Mouse (Mus musculus): ENCODE data around the gene Fgf12.

The Fgf12 gene

DNA sequence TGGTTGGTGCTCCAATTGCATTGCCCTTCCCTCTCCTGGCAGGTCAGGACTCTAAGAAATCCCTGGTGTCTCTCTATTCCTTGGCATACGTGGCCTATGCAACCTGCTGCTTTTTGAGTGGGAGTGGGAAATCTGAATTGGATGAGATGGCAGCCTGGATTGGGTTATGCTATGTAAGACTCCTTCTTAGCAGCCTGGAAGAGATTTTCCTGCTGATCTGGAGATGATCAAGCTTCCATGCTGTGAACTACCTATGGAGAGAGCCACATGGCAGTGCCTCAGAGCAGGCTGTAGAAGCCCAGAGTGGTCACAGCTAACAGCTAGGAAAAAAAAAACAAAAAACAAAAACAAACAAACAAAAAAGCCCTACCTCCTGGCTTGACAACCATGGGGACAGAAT is 277.3 kb downstream of the Fgf12 start:
- DNase-seq (ENCODE audit: low spot score) = no peak

GRCm38 (mm10) chr16:28454821-28455220 is 298.0 kb downstream of the Fgf12 start:
- DNase-seq (ENCODE audit: low spot score) = no peak

GRCm38 (mm10) chr16:28447114-28447455 is 305.8 kb downstream of the Fgf12 start:
- no peak for DNase-seq (ENCODE audit: low spot score)

GRCm38 (mm10) chr16:28446334-28447113 is 306.3 kb downstream of the Fgf12 start:
- no peak for DNase-seq (ENCODE audit: low spot score)

- no peak for DNase-seq (ENCODE audit: low spot score)
Measured at GRCm38 (mm10) chr16:28445800-28446333, 307.0 kb downstream of the Fgf12 start.

DNA sequence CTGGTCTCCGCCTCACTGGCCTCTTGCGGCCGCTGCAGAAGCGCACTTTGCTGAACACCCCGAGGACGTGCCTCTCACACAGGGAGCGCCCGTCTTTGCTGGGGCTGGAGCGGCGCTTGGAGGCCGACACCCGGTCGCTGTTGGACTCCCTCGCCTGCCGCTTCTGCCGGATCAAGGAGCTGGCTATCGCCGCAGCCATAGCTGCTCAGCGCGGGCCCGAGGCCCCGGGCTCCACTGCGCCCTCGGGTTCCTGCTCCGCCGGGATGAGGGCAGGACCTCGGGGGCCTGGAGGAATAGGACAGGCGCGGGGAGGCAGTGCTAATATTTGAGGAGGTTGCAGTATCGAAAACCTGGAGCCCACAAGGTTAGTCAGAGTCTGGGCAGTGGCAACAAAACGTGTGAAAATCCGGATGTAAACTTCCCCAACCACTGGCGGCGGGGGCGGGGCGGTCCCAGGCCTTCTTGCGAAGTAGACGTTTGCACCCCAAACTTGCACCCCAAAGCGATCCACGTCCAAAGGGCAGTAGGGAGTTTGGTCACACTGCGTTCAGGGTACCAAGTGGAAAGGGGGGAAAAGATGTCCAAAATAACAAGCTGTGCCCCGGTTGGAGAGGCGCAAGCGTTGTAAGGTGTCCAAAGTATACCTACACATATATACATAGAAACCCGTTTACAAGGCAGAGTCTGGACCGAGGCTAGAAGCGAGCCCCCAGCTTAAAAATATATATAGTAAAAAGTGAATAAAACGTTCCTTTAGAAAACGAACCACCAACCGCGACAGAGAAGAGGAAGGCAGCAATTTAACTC is 307.7 kb downstream of the Fgf12 start:
- no peak for DNase-seq (ENCODE audit: low spot score)

GRCm38 (mm10) chr16:28421617-28422016 is 331.3 kb downstream of the Fgf12 start:
- DNase-seq (ENCODE audit: low spot score) = no peak

GRCm38 (mm10) chr16:28419693-28420299 is 333.1 kb downstream of the Fgf12 start:
- DNase-seq (ENCODE audit: low spot score) = no peak

- DNase-seq (ENCODE audit: low spot score) = no peak
Measured at GRCm38 (mm10) chr16:28411210-28411817, 341.6 kb downstream of the Fgf12 start.

GRCm38 (mm10) chr16:28408294-28408693 is 344.6 kb downstream of the Fgf12 start:
- DNase-seq (ENCODE audit: low spot score) = no peak

GRCm38 (mm10) chr16:28407892-28408291 is 345.0 kb downstream of the Fgf12 start:
- DNase-seq (ENCODE audit: low spot score) = no peak

- no peak for DNase-seq (ENCODE audit: low spot score)
Measured at GRCm38 (mm10) chr16:28404156-28404555, 348.7 kb downstream of the Fgf12 start.

- DNase-seq (ENCODE audit: low spot score) = no peak
Measured at GRCm38 (mm10) chr16:28402701-28403100, 350.2 kb downstream of the Fgf12 start.

DNA sequence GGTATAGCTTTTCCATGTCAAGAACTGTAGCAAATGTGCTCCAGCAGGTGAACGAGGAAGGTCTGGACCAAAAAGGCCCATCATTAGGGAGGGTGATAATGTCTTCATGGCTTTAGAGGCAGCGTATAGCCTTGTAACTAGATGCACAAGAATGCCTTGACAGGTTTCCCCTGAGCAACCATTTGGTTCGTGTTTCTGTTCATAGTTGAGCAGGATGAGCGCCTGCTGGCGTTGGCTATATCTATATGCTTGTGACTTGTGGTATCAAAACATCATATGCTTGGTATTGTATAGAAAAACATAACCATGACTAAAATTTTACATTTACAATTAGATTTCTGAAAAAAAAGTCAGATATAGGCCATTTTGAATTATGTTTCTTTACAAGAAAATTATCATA is 361.6 kb downstream of the Fgf12 start:
- DNase-seq (ENCODE audit: low spot score) = no peak

GRCm38 (mm10) chr16:28389114-28389513 is 363.8 kb downstream of the Fgf12 start:
- DNase-seq (ENCODE audit: low spot score) = no peak

DNA sequence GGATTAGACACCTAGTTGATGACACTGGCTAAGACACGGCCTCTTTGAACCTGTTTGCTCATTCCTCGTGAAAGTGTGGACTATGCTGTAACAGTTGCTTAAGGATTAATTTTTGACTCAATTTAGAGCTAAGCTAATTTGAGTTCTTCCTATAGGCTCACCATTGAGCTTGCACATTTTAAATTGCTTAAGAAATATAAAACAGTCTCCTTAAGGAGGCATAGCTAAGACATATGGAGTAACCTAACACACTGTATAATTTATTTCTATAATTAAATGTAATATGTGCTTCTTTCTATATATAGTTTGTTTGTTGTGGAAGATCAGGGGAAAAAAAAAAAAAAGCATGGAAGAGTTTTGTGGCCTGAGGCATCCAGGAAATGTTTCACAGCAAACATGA is 378.1 kb downstream of the Fgf12 start:
- no peak for DNase-seq (ENCODE audit: low spot score)

DNA sequence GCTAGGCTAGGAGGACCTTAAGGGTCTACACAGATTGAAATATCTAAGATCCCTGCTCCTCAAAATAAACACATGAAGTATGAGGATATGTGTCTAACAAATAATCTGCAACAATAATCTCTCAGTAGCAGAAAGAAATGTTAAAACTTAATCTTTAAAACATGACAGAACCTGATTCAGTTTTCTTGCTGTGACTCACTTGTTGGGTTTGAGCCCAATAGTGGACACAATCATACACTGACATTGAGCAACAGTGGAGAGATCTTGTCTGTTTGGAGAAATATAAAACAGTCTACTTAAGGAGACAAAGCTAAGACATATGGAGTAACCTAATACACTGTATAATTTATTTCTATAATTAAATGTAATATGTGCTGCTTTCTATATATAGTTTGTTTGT is 379.6 kb downstream of the Fgf12 start:
- DNase-seq (ENCODE audit: low spot score) = no peak

- no peak for DNase-seq (ENCODE audit: low spot score)
Measured at GRCm38 (mm10) chr16:28350624-28351023, 402.2 kb downstream of the Fgf12 start.

DNA sequence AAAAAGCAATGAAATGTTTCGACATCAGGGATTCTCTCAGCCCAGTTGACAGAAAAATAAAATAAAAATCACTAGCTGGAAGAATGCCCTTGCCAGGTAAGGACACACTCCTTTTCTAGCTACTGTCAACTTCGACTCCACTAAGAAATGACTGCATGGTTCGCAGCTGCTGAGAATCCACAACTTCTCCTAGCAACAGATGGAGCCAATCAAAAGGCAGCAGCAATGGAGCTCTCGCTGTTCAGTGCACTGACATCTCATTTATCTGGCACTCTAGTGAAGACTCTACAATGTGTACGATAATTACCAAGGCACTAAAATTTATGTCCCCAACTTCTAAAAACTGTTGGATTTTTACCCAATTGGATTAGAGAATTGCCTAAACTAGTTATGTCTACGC is 407.5 kb downstream of the Fgf12 start:
- no peak for DNase-seq (ENCODE audit: low spot score)

DNA sequence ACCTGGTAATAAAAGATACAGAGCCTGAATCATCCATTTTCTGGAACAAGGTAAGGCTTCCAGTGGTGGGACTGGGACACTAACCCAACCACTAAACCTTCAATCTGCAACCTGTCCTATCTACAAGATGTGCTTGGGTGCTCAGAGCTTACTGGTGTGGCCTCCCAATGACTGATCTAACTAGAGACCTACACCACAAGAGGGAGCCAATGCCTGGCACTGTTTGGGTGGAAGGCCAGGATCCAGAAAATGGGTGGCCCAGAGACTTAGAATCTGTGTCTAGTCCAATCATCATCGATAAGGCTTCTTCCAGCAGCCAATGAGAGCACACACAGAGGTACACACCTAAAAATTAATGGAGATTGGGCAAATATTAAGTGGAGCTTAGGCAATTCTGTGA is 414.9 kb downstream of the Fgf12 start:
- no peak for DNase-seq (ENCODE audit: low spot score)

- no peak for DNase-seq (ENCODE audit: low spot score)
Measured at GRCm38 (mm10) chr16:28336700-28337099, 416.2 kb downstream of the Fgf12 start.

DNA sequence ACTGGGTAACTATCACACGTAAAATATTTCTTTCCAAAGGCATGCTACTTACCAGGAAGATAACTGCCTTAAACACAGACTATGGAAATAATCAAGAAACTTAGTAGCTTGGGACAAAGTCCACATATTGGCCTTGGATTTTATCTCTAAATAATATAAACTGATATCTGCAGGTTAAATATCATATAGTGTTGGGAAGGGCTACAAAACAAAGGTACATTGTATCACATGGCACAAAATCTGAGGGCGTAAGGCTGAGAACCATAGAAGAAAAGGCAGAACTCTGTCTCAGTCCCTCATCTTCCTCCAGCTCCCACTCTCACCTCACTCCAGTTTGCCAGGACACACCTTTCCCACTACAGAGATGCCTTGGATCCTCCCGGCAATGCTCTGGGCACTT is 417.8 kb downstream of the Fgf12 start:
- no peak for DNase-seq (ENCODE audit: low spot score)

Measured in MN1 (cell line).